Mouse (Mus musculus) midbrain, embryonic 11.5 days (tissue): ENCODE data around the gene Nphp1. TPM values are rescaled to one million over a fixed set of nuclear protein-coding genes. Genes with fewer than 3 reads are reported as not detected.

Experiments
- ATAC-seq: fragments of 200-750 bp; cut with Nextera tagmentation; 2 replicates; pipeline ENCODE4 v1.8.0; 2017; ENCODE audit warnings: moderate TSS enrichment, moderate library complexity; ENCODE audit not compliant: low FRiP score
- DNase-seq: peaks from one replicate; pipeline ENCODE4 v3.0.0; 2015; ENCODE audit warnings: low spot score; ENCODE audit errors: missing footprints
- H3K27ac ChIP-seq: fragments of 300-500 bp; sonication (generic); 2 replicates; pipeline ENCODE4 v1.5.1; 2014; ENCODE audit warnings: low read depth, low read length
- H3K27me3 ChIP-seq: fragments of 300-500 bp; sonication (generic); 2 replicates; pipeline ENCODE4 v1.6.1; 2014; ENCODE audit warnings: mild to moderate bottlenecking, low read length, moderate library complexity, mixed read lengths; ENCODE audit not compliant: control insufficient read depth, insufficient read depth
- H3K36me3 ChIP-seq: fragments of 300-500 bp; sonication (generic); 2 replicates; pipeline ENCODE4 v1.6.1; 2014; ENCODE audit warnings: mild to moderate bottlenecking, low read length, moderate library complexity, mixed read lengths; ENCODE audit not compliant: control insufficient read depth, insufficient read depth
- H3K4me1 ChIP-seq: fragments of 300-500 bp; sonication (generic); 2 replicates; pipeline ENCODE4 v1.6.1; 2014; ENCODE audit warnings: low read length; ENCODE audit not compliant: control insufficient read depth, insufficient read depth
- H3K4me2 ChIP-seq: fragments of 300-500 bp; sonication (generic); 2 replicates; pipeline ENCODE4 v1.6.1; 2014; ENCODE audit warnings: mild to moderate bottlenecking, moderate library complexity
- H3K4me3 ChIP-seq: fragments of 300-500 bp; sonication (generic); 2 replicates; pipeline ENCODE4 v1.5.1; 2014; ENCODE audit warnings: low read depth, low read length
- H3K9ac ChIP-seq: fragments of 300-500 bp; sonication (generic); 2 replicates; pipeline ENCODE4 v1.6.1; 2014; ENCODE audit warnings: low read length
- H3K9me3 ChIP-seq: fragments of 300-500 bp; sonication (generic); 2 replicates; pipeline ENCODE4 v1.6.1; 2016; ENCODE audit warnings: low read length; ENCODE audit not compliant: control insufficient read depth
- WGBS: fragments of 180-500 bp; shearing (Covaris S2); extraction: QIAGEN DNeasy Blood & Tissue Kit; methylation state at CpG from one replicate; pipeline ENCODE4 v1.1.7; 2014; 5-methylcytosine and 5-hydroxymethylcytosine counted together
- polyA plus RNA-seq: library from polyadenylated mRNA; unstranded; fragments of >200 nt; fragmentation: Nextera tagmentation; extraction: Ambion mirVana; gene quantifications from 2 replicates; pipeline ENCODE4 v1.2.1, GENCODE M21; 2014

Nphp1 gene
- polyA plus RNA-seq, 1 experiment from 2014 or later: 36.5 TPM

DNA sequence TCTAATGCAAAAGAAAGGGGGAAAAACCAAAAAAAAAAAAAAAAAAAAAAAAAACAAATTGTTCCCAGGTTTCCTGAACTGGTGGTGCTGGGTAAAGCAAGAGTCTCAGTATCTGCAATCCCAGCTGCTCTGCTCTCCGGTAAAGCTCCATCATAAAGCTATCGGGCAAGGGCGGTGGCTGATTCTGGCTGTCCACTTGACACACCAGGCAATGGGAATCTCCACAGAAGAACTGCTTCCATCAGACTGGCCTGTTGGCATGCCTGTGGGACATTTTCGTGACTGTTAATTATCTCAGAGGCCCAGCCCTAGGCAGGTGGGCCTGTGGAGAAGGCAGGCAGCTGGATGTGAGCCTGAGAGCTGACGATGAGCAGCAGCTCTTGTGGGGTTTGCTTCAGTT lies 10.2 kb downstream of the Nphp1 start:
- Histone ChIP-seq H3K4me3 (no peak overlapping the region), H3K9ac (no peak overlapping the region), H3K4me1 (peaks cover 7% of the 10 kb centered on the region), H3K27ac (no peak overlapping the region), H3K4me2 (no peak overlapping the region), H3K9me3 (no peaks in the 10 kb centered on the region), H3K36me3 (peaks cover 4% of the 10 kb centered on the region; the same call in 1 of the 2 replicates), H3K27me3 (no peaks in the 10 kb centered on the region)
- ATAC-seq (no peak), DNase-seq (no peak)
- WGBS: 90% methylated on average over 5 of the region's 5 CpGs

DNA sequence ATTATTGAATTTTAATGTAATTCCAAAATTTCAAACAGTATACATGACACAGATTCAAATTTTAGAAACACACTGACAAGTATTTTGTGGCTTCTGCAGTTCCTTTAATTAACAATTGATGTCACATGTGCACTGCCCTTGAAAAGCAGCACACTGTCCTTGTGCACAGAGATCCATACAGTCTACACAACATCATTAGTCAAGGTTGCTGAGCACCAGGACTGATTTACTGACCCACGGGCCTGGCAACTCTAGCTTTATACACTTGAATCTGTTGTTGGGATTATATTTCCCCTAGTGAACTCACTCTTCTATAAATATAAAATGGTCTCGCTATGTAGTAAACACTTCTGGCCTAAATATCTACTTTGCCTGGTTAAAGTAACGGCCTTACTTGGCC lies 13.7 kb downstream of the Nphp1 start:
- no peak overlapping the region; the same call in 1 of the 2 replicates for H3K27ac ChIP-seq
- ATAC-seq: peak; percentile 68; the same call in 1 of the 2 replicates

DNA sequence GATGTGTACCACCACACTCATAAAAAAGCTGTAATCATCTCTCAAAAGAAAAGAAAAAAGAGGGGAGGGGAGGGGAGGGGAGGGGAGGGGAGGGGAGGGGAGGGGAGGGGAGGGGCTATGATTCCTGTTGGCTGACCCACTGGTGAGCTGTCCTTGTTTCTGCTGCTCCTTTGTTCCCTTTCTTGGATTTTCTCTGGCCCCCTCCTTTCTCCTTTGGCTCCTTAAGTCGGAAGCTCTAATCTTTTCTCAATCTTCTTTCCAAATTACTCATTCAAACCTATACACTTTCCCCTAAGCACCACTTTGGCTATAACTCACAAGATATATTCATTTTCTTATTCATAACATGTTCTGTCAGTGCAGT lies 14.1 kb downstream of the Nphp1 start:
- Histone ChIP-seq H3K36me3 (peaks cover 13% of the 10 kb centered on the region), H3K4me3 (no peak overlapping the region), H3K4me2 (0 out of 2 replicates have a peak overlapping the region, but pooled peaks have one; percentile 17), H3K27ac (peak overlapping the region; percentile 79), H3K9ac (peak overlapping the region; percentile 49; the same call in 1 of the 2 replicates), H3K27me3 (no peaks in the 10 kb centered on the region), H3K9me3 (no peaks in the 10 kb centered on the region), H3K4me1 (peaks cover 7% of the 10 kb centered on the region)
- DNase-seq: no peak
- ATAC-seq: peak; percentile 84
- WGBS: 0% methylated on average over 1 of the region's 1 CpGs

More for the DNA sequence above, 13.7 kb downstream of the Nphp1 start:
- H3K4me2 ChIP-seq: no peak overlapping the region
- no peaks in the 10 kb centered on the region for H3K27me3 ChIP-seq
- H3K9me3 ChIP-seq: no peaks in the 10 kb centered on the region
- WGBS: 60% methylated on average over 3 of the region's 3 CpGs
- peak; percentile 78 for DNase-seq
- H3K4me3 ChIP-seq: no peak overlapping the region
- no peak overlapping the region for H3K9ac ChIP-seq
- peaks cover 12% of the 10 kb centered on the region for H3K36me3 ChIP-seq
- H3K4me1 ChIP-seq: peaks cover 7% of the 10 kb centered on the region

DNA sequence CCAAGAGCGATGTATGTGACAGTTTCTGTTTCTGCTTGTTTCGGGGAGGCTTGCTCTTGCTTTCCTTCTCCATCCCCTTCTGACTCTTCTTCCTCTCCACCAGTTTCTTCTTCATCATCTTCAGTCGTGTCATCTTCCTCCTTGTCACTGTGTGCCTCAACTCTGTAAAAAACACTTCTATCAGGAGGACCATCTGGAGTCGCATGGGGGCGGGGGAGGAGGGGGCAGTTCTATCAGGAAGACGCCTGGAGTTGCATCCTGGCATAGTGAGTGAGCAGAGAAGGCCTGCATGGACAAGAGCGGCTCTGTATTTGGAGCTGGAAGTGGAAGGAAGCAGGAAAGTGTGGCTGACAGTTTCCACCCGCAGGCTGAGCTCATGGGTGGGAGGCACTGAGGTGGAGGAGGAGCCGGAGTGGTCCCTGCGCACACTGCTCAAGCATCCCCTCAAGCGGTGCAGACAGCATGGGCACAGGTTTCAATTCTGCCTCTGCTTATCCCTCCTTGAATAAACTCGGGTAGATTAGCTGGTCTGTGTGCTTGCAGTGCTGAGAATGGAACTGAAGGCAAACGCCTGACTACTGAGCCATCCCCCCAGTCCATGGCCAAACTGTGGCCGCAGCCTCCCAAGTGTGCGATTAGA lies 14.6 kb downstream of the Nphp1 start:
- Histone ChIP-seq H3K27me3 (no peaks in the 10 kb centered on the region), H3K4me1 (peaks cover 7% of the 10 kb centered on the region), H3K4me2 (0 out of 2 replicates have a peak overlapping the region, but pooled peaks have one; percentile 17), H3K9me3 (no peaks in the 10 kb centered on the region), H3K4me3 (no peak overlapping the region), H3K36me3 (peaks cover 13% of the 10 kb centered on the region), H3K27ac (peak overlapping the region; percentile 79), H3K9ac (peak overlapping the region; percentile 49; the same call in 1 of the 2 replicates)
- peak; percentile 94 for DNase-seq
- WGBS: 26% methylated on average over 15 of the region's 15 CpGs
- peak; percentile 90 for ATAC-seq

DNA sequence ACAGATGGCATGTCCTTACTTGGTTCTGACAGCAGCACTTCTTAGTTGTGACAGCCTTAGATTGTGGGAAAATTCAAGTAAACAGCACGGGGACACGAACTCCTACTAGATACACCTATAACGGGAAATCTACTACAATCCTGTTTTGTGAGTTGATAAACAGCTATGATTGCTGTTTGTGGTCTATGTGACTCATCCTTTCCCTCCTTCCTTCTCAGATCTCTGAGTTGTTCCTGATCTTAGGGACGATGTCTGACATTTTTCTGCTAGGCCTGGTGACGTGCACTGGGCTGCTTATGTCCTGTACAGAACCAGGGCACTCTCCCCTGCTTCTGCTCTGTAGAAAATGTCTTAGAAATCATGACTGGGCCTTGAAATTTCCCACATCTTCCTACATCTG lies 27.1 kb downstream of the Nphp1 start:
- ATAC-seq (no peak), DNase-seq (no peak)
- Histone ChIP-seq H3K9ac (no peak overlapping the region), H3K4me1 (no peaks in the 10 kb centered on the region), H3K9me3 (no peaks in the 10 kb centered on the region), H3K27me3 (no peaks in the 10 kb centered on the region), H3K4me3 (no peak overlapping the region), H3K27ac (no peak overlapping the region), H3K36me3 (peaks cover 7% of the 10 kb centered on the region), H3K4me2 (no peak overlapping the region)
- WGBS: 89% methylated on average over 5 of the region's 5 CpGs

DNA sequence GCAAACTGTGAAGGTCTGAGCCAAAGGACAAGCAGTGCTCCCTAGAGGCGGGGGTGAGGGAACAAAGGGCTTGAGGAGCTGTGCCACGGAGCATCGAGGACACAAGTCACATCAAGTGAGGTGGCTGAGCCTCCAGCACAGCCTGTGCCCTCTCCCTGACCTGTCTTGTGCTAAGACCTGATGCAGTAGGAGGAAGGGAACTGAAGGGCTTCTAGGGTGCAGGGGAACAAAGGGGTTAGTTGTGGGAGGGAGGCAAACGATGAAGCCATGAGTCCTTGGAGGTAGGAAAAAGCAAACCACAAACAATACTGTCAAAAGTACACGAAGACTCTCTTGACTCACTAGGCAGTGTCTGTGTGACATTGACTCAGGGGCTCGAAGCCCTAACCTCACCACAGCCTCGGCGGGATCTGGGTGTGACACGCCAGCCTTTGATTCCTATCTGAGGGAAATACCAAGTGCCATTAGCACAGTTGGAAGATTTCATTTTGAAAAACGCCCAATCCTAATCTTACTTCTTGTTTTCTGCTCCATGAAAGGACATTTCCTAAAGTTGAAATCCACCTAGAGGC lies 28.2 kb downstream of the Nphp1 start:
- H3K36me3 ChIP-seq: peaks cover 7% of the 10 kb centered on the region
- no peaks in the 10 kb centered on the region for H3K27me3 ChIP-seq
- H3K4me2 ChIP-seq: no peak overlapping the region
- no peak overlapping the region for H3K9ac ChIP-seq
- WGBS: 81% methylated on average over 10 of the region's 10 CpGs
- DNase-seq (no peak), ATAC-seq (no peak)
- no peaks in the 10 kb centered on the region for H3K4me1 ChIP-seq
- no peak overlapping the region for H3K4me3 ChIP-seq
- no peak overlapping the region for H3K27ac ChIP-seq
- H3K9me3 ChIP-seq: no peaks in the 10 kb centered on the region

DNA sequence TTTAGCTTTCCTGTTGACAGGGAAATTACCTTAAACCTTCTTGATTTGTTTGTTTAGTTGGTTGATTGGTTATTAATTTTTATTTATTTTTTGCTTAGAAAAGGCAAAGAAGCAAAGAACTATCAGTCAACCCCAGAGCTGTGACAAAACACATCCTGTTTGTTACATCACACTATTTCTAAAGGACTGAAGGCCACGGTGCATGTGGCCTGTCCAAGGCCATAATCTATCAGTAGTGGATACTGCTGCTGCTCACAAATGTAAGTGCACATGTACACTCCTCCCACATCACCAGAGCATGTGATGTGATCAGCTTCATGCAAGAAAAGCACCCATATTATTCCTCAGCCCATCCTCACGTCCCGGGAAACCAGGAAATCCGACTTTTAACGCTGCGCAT lies 28.7 kb downstream of the Nphp1 start:
- 96% methylated on average over 6 of the region's 6 CpGs for WGBS

DNA sequence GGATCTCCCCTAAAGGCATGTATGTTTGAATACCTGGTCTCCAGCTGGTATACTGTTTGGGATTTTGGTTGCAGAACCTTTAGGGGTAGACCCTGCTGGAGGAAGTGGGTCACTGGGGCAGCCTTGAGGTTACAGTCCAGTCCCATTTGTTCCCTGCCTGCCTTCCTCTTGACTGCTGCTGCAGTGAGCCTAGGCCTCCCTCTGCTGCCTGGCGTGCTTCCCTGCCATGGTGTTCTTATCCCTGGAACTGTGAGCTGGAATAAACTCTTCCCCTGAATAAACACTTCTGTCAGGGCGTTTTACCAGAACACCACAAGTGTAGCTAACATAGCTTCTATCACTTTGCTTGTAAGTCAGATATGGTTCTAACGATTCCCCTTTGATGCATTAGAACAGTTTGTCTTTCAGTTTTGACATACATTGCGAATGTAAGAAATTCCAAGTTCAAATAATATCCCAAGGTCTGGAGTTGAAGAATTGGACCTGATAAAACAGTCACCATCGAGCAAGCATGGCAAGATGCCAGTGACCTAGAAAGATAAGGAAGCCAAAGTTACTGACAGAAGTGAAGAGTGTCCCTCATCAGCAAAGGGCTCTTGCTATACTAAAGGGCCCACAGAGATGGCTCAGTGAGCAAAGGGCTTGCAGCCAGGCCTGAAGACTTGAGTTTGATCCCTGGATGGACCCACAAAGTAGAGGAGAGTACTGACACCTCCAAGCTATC lies 29.4 kb downstream of the Nphp1 start:
- 91% methylated on average over 5 of the region's 5 CpGs for WGBS
- Histone ChIP-seq H3K27me3 (no peaks in the 10 kb centered on the region), H3K9me3 (no peaks in the 10 kb centered on the region), H3K4me2 (no peak overlapping the region), H3K4me1 (no peaks in the 10 kb centered on the region), H3K9ac (no peak overlapping the region), H3K27ac (no peak overlapping the region), H3K4me3 (no peak overlapping the region), H3K36me3 (peaks cover 7% of the 10 kb centered on the region)
- ATAC-seq: no peak
- DNase-seq: no peak

More for the DNA sequence above, 28.7 kb downstream of the Nphp1 start:
- DNase-seq (no peak), ATAC-seq (no peak)
- no peak overlapping the region for H3K4me3 ChIP-seq
- no peak overlapping the region for H3K27ac ChIP-seq
- no peak overlapping the region for H3K4me2 ChIP-seq
- H3K4me1 ChIP-seq: no peaks in the 10 kb centered on the region
- H3K36me3 ChIP-seq: peaks cover 7% of the 10 kb centered on the region
- H3K27me3 ChIP-seq: no peaks in the 10 kb centered on the region
- no peaks in the 10 kb centered on the region for H3K9me3 ChIP-seq
- H3K9ac ChIP-seq: no peak overlapping the region

DNA sequence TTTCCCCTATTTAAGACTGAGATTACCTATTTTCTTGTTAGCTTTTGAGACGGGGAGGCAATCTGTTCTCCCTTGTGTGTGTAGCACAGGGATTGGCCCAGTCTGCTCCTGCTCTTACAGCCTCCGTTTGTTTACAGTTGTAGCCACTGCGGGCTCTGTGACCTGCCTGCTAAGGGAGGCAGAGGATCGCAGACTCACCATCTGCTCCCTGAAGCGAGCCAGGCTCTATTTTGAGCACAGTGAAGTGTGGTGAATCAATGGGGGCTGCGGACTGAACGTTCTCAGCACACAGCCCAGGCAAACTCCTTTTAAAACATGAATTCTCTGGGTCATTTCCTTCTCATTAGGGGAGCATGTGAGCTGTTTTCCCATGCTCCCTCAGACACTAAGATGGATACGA lies 31.5 kb downstream of the Nphp1 start:
- Histone ChIP-seq H3K27me3 (no peaks in the 10 kb centered on the region), H3K4me2 (no peak overlapping the region), H3K36me3 (peaks cover 3% of the 10 kb centered on the region), H3K4me1 (no peaks in the 10 kb centered on the region), H3K9me3 (no peaks in the 10 kb centered on the region), H3K4me3 (no peak overlapping the region), H3K9ac (no peak overlapping the region), H3K27ac (peak overlapping the region; percentile 35; the same call in 1 of the 2 replicates)
- 47% methylated on average over 8 of the region's 8 CpGs for WGBS
- 0 out of 2 replicates have a peak, but pooled peaks have one; percentile 48 for ATAC-seq
- no peak for DNase-seq
